In genomic region chr11:104113699-104114098, GRCm38 (mm10) we compare ENCODE assay signal across 25 mouse cellular contexts. TPM values are rescaled to one million over a fixed set of nuclear protein-coding genes. Genes with fewer than 3 reads are reported as not detected.
DNase-seq lines count a peak whose midpoint lies in the region; ATAC-seq and TF ChIP-seq lines count a peak whose summit lies in the region.
"Had no signal": no experiment of that assay in that cellular context is flagged by ENCODE, and none has a peak within 500 bp of the region (broad histone marks: within the 10 kb centered on the region; RNA-seq: fewer than 3 reads in every experiment).

No protein-coding gene starts in this region.

- DNase-seq in forebrain, postnatal 0 days = peak; percentile 53
- peak; percentile 14 for DNase-seq in midbrain, embryonic 11.5 days (ENCODE audit: low spot score, missing footprints)
- peak; percentile 57 for DNase-seq in brain, embryonic 14.5 days (ENCODE audit: low read depth)
- DNase-seq: adrenal gland, adult 2 months; adrenal gland, postnatal 14 days; cerebellum, adult 18-20 months; cerebellum, adult 9-10 months; gastrocnemius, postnatal 25 days; heart, adult 18-20 months; heart, postnatal 10 days; heart, postnatal 36 days had no signal

- H3K4me2 ChIP-seq in forebrain, postnatal 0 days (ENCODE audit: low read depth) = no peak overlapping the region
- H3K4me2 ChIP-seq in forebrain, embryonic 15.5 days (replicated peaks) = no peak overlapping the region
- no peak overlapping the region for H3K4me2 ChIP-seq in midbrain, embryonic 11.5 days
- H3K4me2 ChIP-seq in midbrain, embryonic 16.5 days (ENCODE audit: low read length) = no peak overlapping the region
- H3K4me2 ChIP-seq: heart, embryonic 12.5 days; heart, embryonic 15.5 days; hindbrain, embryonic 13.5 days had no signal

- no peaks in the 10 kb centered on the region for H3K4me1 ChIP-seq in forebrain, postnatal 0 days (ENCODE audit: insufficient read depth)
- H3K4me1 ChIP-seq in forebrain, embryonic 15.5 days = 0 out of 2 replicates have a peak, but pooled peaks cover 11% of the 10 kb centered on the region
- H3K4me1 ChIP-seq in midbrain, embryonic 11.5 days (ENCODE audit: control insufficient read depth, insufficient read depth, low read length) = no peaks in the 10 kb centered on the region; the same call in 1 of the 2 replicates
- no peaks in the 10 kb centered on the region for H3K4me1 ChIP-seq in midbrain, embryonic 16.5 days (ENCODE audit: control insufficient read depth, insufficient read depth, low read length)
- H3K4me1 ChIP-seq: heart, embryonic 12.5 days; heart, embryonic 15.5 days had no signal

- peak; percentile 72 for ATAC-seq in forebrain, postnatal 0 days
- ATAC-seq in forebrain, embryonic 15.5 days (replicated peaks) = no peak
- no peak for ATAC-seq in midbrain, embryonic 11.5 days (ENCODE audit: low FRiP score)
- no peak for ATAC-seq in midbrain, embryonic 16.5 days
- no peak for ATAC-seq in inflammation-experienced regulatory T-cells, adult 6 months
- ATAC-seq: CD4-positive, CD25-positive, alpha-beta regulatory T cell, adult 4 months; hindbrain, embryonic 16.5 days; intestine, embryonic 16.5 days had no signal

- H3K4me3 ChIP-seq in forebrain, postnatal 0 days (ENCODE audit: low read depth, low read length) = no peak overlapping the region
- no peak overlapping the region for H3K4me3 ChIP-seq in forebrain, embryonic 15.5 days
- H3K4me3 ChIP-seq in midbrain, embryonic 11.5 days (ENCODE audit: low read depth, low read length) = no peak overlapping the region
- no peak overlapping the region for H3K4me3 ChIP-seq in midbrain, embryonic 16.5 days (ENCODE audit: low read depth, low read length)
- H3K4me3 ChIP-seq: forebrain, embryonic 10.5 days; heart, embryonic 12.5 days; heart, embryonic 15.5 days; hindbrain, embryonic 10.5 days; hindbrain, embryonic 13.5 days had no signal

- no peaks in the 10 kb centered on the region for H3K27me3 ChIP-seq in forebrain, postnatal 0 days (ENCODE audit: insufficient read depth, low read length)
- H3K27me3 ChIP-seq in forebrain, embryonic 15.5 days = no peaks in the 10 kb centered on the region
- H3K27me3 ChIP-seq in midbrain, embryonic 11.5 days (ENCODE audit: control insufficient read depth, insufficient read depth, low read length) = no peaks in the 10 kb centered on the region
- no peaks in the 10 kb centered on the region for H3K27me3 ChIP-seq in midbrain, embryonic 16.5 days (ENCODE audit: control insufficient read depth, insufficient read depth, low read depth, low read length)
- H3K27me3 ChIP-seq: heart, embryonic 12.5 days had no signal

- 45% methylated on average over 6 of the region's 6 CpGs for WGBS in forebrain, postnatal 0 days
- WGBS in forebrain, embryonic 15.5 days = 38% methylated on average over 6 of the region's 6 CpGs
- WGBS in midbrain, embryonic 11.5 days = 60% methylated on average over 6 of the region's 6 CpGs
- 43% methylated on average over 6 of the region's 6 CpGs for WGBS in midbrain, embryonic 16.5 days

- H3K9ac ChIP-seq in forebrain, postnatal 0 days = no peak overlapping the region
- H3K9ac ChIP-seq in forebrain, embryonic 15.5 days (replicated peaks) = no peak overlapping the region
- no peak overlapping the region for H3K9ac ChIP-seq in midbrain, embryonic 11.5 days (ENCODE audit: low read length)
- no peak overlapping the region for H3K9ac ChIP-seq in midbrain, embryonic 16.5 days (ENCODE audit: low read depth, low read length)
- H3K9ac ChIP-seq: heart, embryonic 12.5 days; heart, embryonic 15.5 days; hindbrain, embryonic 13.5 days had no signal

- no peak overlapping the region for H3K27ac ChIP-seq in forebrain, postnatal 0 days (ENCODE audit: low read depth, low read length)
- no peak overlapping the region for H3K27ac ChIP-seq in forebrain, embryonic 15.5 days (replicated peaks)
- H3K27ac ChIP-seq in midbrain, embryonic 11.5 days (ENCODE audit: low read depth, low read length) = no peak overlapping the region
- no peak overlapping the region for H3K27ac ChIP-seq in midbrain, embryonic 16.5 days (ENCODE audit: low read length)
- H3K27ac ChIP-seq: forebrain, embryonic 10.5 days; heart, embryonic 15.5 days; hindbrain, embryonic 10.5 days; hindbrain, embryonic 13.5 days had no signal

- no peak for TF ChIP-seq POLR2A in brain, embryonic 14.5 days (IDR thresholded peaks at IDR 0.05; ENCODE audit: borderline replicate concordance, extremely low read depth, insufficient read depth, insufficient read length, poor library complexity, severe bottlenecking)

- no peaks in the 10 kb centered on the region for H3K9me3 ChIP-seq in forebrain, postnatal 0 days (ENCODE audit: low read length)
- no peaks in the 10 kb centered on the region for H3K9me3 ChIP-seq in forebrain, embryonic 15.5 days
- H3K9me3 ChIP-seq in midbrain, embryonic 11.5 days (ENCODE audit: control insufficient read depth, low read length) = no peaks in the 10 kb centered on the region
- H3K9me3 ChIP-seq in midbrain, embryonic 16.5 days (replicated peaks; ENCODE audit: control insufficient read depth, low read length, poor library complexity, severe bottlenecking) = no peaks in the 10 kb centered on the region
- H3K9me3 ChIP-seq: forebrain, embryonic 10.5 days; heart, embryonic 12.5 days; heart, embryonic 15.5 days; hindbrain, embryonic 10.5 days; hindbrain, embryonic 13.5 days had no signal

- no peak for TF ChIP-seq CTCF in forebrain, postnatal 0 days (IDR thresholded peaks at IDR 0.05; ENCODE audit: low read depth)
- no peak for TF ChIP-seq CTCF in brain, embryonic 14.5 days (IDR thresholded peaks at IDR 0.05; ENCODE audit: borderline replicate concordance, extremely low read depth, insufficient read depth, insufficient read length)

- no peaks in the 10 kb centered on the region for H3K36me3 ChIP-seq in forebrain, postnatal 0 days (ENCODE audit: insufficient read depth)
- no peaks in the 10 kb centered on the region for H3K36me3 ChIP-seq in forebrain, embryonic 15.5 days
- no peaks in the 10 kb centered on the region for H3K36me3 ChIP-seq in midbrain, embryonic 11.5 days (ENCODE audit: control insufficient read depth, insufficient read depth, low read length)
- no peaks in the 10 kb centered on the region for H3K36me3 ChIP-seq in midbrain, embryonic 16.5 days (ENCODE audit: control insufficient read depth, insufficient read depth, low read length)
- H3K36me3 ChIP-seq: forebrain, embryonic 10.5 days; heart, embryonic 12.5 days; heart, embryonic 15.5 days; hindbrain, embryonic 10.5 days; hindbrain, embryonic 13.5 days had no signal

RNA-seq across cellular contexts. Expression of gene Crhr1, which starts 19.0 kb away (rescaled TPM):
- 16.7 and 23.3 TPM in 2 replicates for total RNA-seq in forebrain, postnatal 0 days (2014; rRNA removed)
- polyA plus RNA-seq in forebrain, postnatal 0 days (2015; fragmentation: Nextera tagmentation; extraction: Ambion mirVana) = 6.4 and 6.9 TPM in 2 replicates
- polyA plus RNA-seq in forebrain, embryonic 15.5 days (2015; fragmentation: Nextera tagmentation; extraction: Ambion mirVana) = 4.1 and 4.2 TPM in 2 replicates
- polyA plus RNA-seq in midbrain, embryonic 11.5 days (2014; fragmentation: Nextera tagmentation; extraction: Ambion mirVana) = 0.33 and 0.60 TPM in 2 replicates
- 8.1 and 9.3 TPM in 2 replicates for polyA plus RNA-seq in midbrain, embryonic 16.5 days (2015; fragmentation: Nextera tagmentation; extraction: Ambion mirVana)
- 9.9 and 10.2 TPM in 2 replicates for polyA plus RNA-seq in brain, embryonic 14.5 days (2012; rRNA removed)
- polyA plus RNA-seq in inflammation-experienced regulatory T-cells, adult 6 months (2017; shearing (Covaris generic)) = not detected
- total RNA-seq: adrenal gland, adult 2 months; adrenal gland, postnatal 14 days; gastrocnemius, adult 8-10 months; gastrocnemius, postnatal 25 days; heart, adult 18-20 months; heart, postnatal 10 days; heart, postnatal 36 days; MEL had no signal
- polyA plus RNA-seq: C2C12; CD4-positive, CD25-positive, alpha-beta regulatory T cell, adult 4 months; heart, embryonic 12.5 days; heart, embryonic 15.5 days had no signal
